Mouse (Mus musculus) cerebellum, postnatal 25 days (tissue): ENCODE results near the gene Esyt2.
A peak's percentile ranks its signal among the peaks of the same experiment; 100 is the strongest.

Experiments used
- DNase-seq, 2 experiments: peaks; one replicate each; pipeline ENCODE4 v3.0.0; 2021; ENCODE audit warnings: mixed read lengths in 2 of 2

Gene Esyt2

GRCm38 (mm10) chr12:116367346-116367745, 86.3 kb downstream of the Esyt2 start:
- no peak for DNase-seq

- DNase-seq, result no peak
These were observed 87.9 kb downstream of the Esyt2 start for GRCm38 (mm10) chr12:116368857-116369256.

- peak; percentile 61 to 63 for DNase-seq
These were observed 102.1 kb downstream of the Esyt2 start for GRCm38 (mm10) chr12:116383101-116383500.

GRCm38 (mm10) chr12:116383995-116384394, 103.0 kb downstream of the Esyt2 start:
- DNase-seq, result no peak

- no peak for DNase-seq
These were observed 105.8 kb downstream of the Esyt2 start for GRCm38 (mm10) chr12:116386802-116387201.

GRCm38 (mm10) chr12:116389868-116390267, 108.9 kb downstream of the Esyt2 start:
- no peak for DNase-seq

- DNase-seq, result no peak
These were observed 113.3 kb downstream of the Esyt2 start for GRCm38 (mm10) chr12:116394327-116394726.

- DNase-seq, result no peak
These were observed 114.3 kb downstream of the Esyt2 start for GRCm38 (mm10) chr12:116395312-116395711.

- no peak for DNase-seq
These were observed 115.2 kb downstream of the Esyt2 start for GRCm38 (mm10) chr12:116396072-116396695.

GRCm38 (mm10) chr12:116404012-116404679, 123.2 kb downstream of the Esyt2 start:
- peak; percentile 12 to 26 for DNase-seq

GRCm38 (mm10) chr12:116405045-116405835, 124.2 kb downstream of the Esyt2 start, which contains the start of gene Ncapg2:
Gene Ncapg2 (plus strand): TSS chr12:116405402.
- peak; percentile 97 to 99 for DNase-seq

GRCm38 (mm10) chr12:116405836-116406155, 124.8 kb downstream of the Esyt2 start:
- DNase-seq, result no peak

GRCm38 (mm10) chr12:116407883-116408282, 126.9 kb downstream of the Esyt2 start:
- no peak for DNase-seq

GRCm38 (mm10) chr12:116414941-116415340, 133.9 kb downstream of the Esyt2 start:
- no peak for DNase-seq

GRCm38 (mm10) chr12:116416514-116416913, 135.5 kb downstream of the Esyt2 start:
- DNase-seq, result no peak

- no peak for DNase-seq
These were observed 140.7 kb downstream of the Esyt2 start for GRCm38 (mm10) chr12:116421656-116422055.

- DNase-seq, result no peak
These were observed 144.4 kb downstream of the Esyt2 start for GRCm38 (mm10) chr12:116425392-116425791.

GRCm38 (mm10) chr12:116433742-116434141, 152.7 kb downstream of the Esyt2 start:
- no peak for DNase-seq

GRCm38 (mm10) chr12:116435232-116435631, 154.2 kb downstream of the Esyt2 start:
- DNase-seq, result no peak

GRCm38 (mm10) chr12:116436125-116436524, 155.1 kb downstream of the Esyt2 start:
- no peak for DNase-seq

- no peak for DNase-seq
These were observed 157.6 kb downstream of the Esyt2 start for GRCm38 (mm10) chr12:116438591-116438990.
